Mouse (Mus musculus): ENCODE data around the gene Adprh. TPM values are rescaled to one million over a fixed set of nuclear protein-coding genes. Genes with fewer than 3 reads are reported as not detected.
"Not testable (repeated sequence)": the region's sequence is repeated elsewhere in the genome, so short reads cannot be mapped to it uniquely, and the experiment has no call there.

The Adprh gene
- polyA plus RNA-seq, 1 experiment: 77.3 TPM

GRCm38 (mm10) chr16:38451421-38452205 is 890 bp downstream of the Adprh start:
- DNase-seq (ENCODE audit: low read depth): peak; percentile 34
- no peak for TF ChIP-seq CTCF (IDR thresholded peaks at IDR 0.05; ENCODE audit: borderline replicate concordance, extremely low read depth, insufficient read depth, insufficient read length)
- TF ChIP-seq POLR2A (IDR thresholded peaks at IDR 0.05; ENCODE audit: borderline replicate concordance, extremely low read depth, insufficient read depth, insufficient read length, poor library complexity, severe bottlenecking): no peak

- TF ChIP-seq POLR2A (IDR thresholded peaks at IDR 0.05; ENCODE audit: borderline replicate concordance, extremely low read depth, insufficient read depth, insufficient read length, poor library complexity, severe bottlenecking): no peak
- TF ChIP-seq CTCF (IDR thresholded peaks at IDR 0.05; ENCODE audit: borderline replicate concordance, extremely low read depth, insufficient read depth, insufficient read length): no peak
- no peak for DNase-seq (ENCODE audit: low read depth)
Observed at GRCm38 (mm10) chr16:38450707-38451106, 1.8 kb downstream of the Adprh start.

DNA sequence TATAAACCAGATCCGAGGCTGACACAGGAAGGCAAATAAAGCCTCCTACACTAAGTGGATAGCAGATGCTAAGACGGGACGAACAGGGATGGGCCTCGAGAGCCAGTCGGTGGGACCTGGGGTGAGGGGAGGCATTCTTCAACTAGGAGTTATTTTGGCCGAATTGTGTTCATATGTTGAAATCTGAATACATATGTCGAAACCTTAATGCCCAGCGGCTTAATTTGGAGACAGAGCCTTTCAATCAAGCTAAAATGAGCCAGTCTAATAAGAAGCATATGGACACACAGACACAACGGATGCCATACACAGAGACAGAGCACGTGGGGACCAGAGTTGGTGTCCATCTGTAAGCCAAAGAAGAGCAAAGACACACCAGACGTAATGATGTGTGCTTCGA is 4.0 kb downstream of the Adprh start:
- no peak for DNase-seq (ENCODE audit: low read depth)
- TF ChIP-seq POLR2A (IDR thresholded peaks at IDR 0.05; ENCODE audit: borderline replicate concordance, extremely low read depth, insufficient read depth, insufficient read length, poor library complexity, severe bottlenecking): no peak
- no peak for TF ChIP-seq CTCF (IDR thresholded peaks at IDR 0.05; ENCODE audit: borderline replicate concordance, extremely low read depth, insufficient read depth, insufficient read length)

DNA sequence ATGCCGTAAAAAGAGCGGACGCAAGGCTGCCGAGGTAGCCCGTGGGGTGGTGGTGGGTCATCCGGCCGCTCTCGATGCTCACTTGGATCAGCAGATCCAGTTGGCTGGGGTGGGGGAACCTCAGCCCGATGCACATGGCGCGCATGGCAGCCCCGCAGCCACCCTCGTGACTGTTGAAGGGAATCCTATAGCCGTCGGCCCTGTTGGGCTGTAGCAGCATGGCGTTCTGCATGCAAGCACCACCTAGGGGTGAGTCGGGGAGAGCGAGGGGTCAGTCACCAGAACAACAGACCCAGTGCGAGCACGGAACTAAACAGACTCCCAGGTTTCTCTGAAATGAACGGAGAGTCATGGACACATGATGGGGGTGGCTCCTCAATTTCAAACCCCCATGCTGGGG is 5.1 kb downstream of the Adprh start:
- no peak for DNase-seq (ENCODE audit: low read depth)
- TF ChIP-seq POLR2A (IDR thresholded peaks at IDR 0.05; ENCODE audit: borderline replicate concordance, extremely low read depth, insufficient read depth, insufficient read length, poor library complexity, severe bottlenecking): no peak
- no peak for TF ChIP-seq CTCF (IDR thresholded peaks at IDR 0.05; ENCODE audit: borderline replicate concordance, extremely low read depth, insufficient read depth, insufficient read length)

- DNase-seq (ENCODE audit: low read depth): not testable (repeated sequence)
Observed at GRCm38 (mm10) chr16:38446141-38446540, 6.4 kb downstream of the Adprh start.

GRCm38 (mm10) chr16:38445576-38445975 is 6.9 kb downstream of the Adprh start:
- TF ChIP-seq POLR2A (IDR thresholded peaks at IDR 0.05; ENCODE audit: borderline replicate concordance, extremely low read depth, insufficient read depth, insufficient read length, poor library complexity, severe bottlenecking) (no peak), CTCF (IDR thresholded peaks at IDR 0.05; ENCODE audit: borderline replicate concordance, extremely low read depth, insufficient read depth, insufficient read length) (no peak)
- DNase-seq (ENCODE audit: low read depth): no peak

DNA sequence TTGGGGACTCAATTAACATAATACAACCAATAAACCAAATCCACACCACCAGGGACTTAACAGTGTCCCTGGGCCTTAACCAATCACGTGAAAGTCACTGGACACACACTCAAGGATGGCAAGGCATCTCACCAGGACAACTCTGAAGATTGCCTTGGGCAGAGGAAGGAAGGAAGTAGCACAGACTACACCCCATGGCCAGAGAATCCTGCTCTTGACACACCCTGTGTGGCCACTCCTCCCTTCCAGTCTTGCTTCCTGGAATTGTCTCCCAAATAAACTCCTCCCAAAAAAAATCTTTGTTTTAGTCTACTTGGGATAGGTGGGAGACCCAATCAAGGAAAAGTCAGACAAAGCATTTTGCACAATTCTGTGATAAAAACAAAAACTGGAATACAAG is 7.5 kb downstream of the Adprh start:
- DNase-seq (ENCODE audit: low read depth): no peak
- no peak for TF ChIP-seq POLR2A (IDR thresholded peaks at IDR 0.05; ENCODE audit: borderline replicate concordance, extremely low read depth, insufficient read depth, insufficient read length, poor library complexity, severe bottlenecking)
- no peak for TF ChIP-seq CTCF (IDR thresholded peaks at IDR 0.05; ENCODE audit: borderline replicate concordance, extremely low read depth, insufficient read depth, insufficient read length)

GRCm38 (mm10) chr16:38443721-38444464 is 8.6 kb downstream of the Adprh start:
- no peak for DNase-seq (ENCODE audit: low read depth)
- TF ChIP-seq POLR2A (IDR thresholded peaks at IDR 0.05; ENCODE audit: borderline replicate concordance, extremely low read depth, insufficient read depth, insufficient read length, poor library complexity, severe bottlenecking): no peak
- TF ChIP-seq CTCF (IDR thresholded peaks at IDR 0.05; ENCODE audit: borderline replicate concordance, extremely low read depth, insufficient read depth, insufficient read length): no peak

DNA sequence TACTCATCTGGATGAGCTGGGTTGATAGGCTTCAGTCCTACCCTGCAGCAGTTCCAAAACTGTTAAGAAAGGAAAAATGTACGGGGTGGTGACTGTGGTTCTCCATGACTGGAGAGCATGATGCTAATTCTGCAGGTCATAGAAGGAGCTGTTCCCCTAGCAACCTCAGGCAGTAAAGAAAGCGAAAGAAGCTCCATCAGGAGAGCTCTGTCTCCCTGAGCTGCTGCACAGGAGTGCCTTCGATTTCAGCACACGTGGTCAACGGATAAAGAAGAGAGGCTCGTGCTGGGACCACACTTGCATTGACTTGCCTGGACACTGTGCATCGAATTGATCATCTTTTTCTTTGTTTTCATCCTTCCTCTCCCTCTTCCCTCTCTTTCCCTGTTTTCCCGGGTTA is 10.3 kb downstream of the Adprh start:
- no peak for TF ChIP-seq CTCF (IDR thresholded peaks at IDR 0.05; ENCODE audit: borderline replicate concordance, extremely low read depth, insufficient read depth, insufficient read length)
- TF ChIP-seq POLR2A (IDR thresholded peaks at IDR 0.05; ENCODE audit: borderline replicate concordance, extremely low read depth, insufficient read depth, insufficient read length, poor library complexity, severe bottlenecking): no peak
- DNase-seq (ENCODE audit: low read depth): no peak

GRCm38 (mm10) chr16:38441611-38442010 is 10.9 kb downstream of the Adprh start:
- no peak for TF ChIP-seq CTCF (IDR thresholded peaks at IDR 0.05; ENCODE audit: borderline replicate concordance, extremely low read depth, insufficient read depth, insufficient read length)
- TF ChIP-seq POLR2A (IDR thresholded peaks at IDR 0.05; ENCODE audit: borderline replicate concordance, extremely low read depth, insufficient read depth, insufficient read length, poor library complexity, severe bottlenecking): no peak
- DNase-seq (ENCODE audit: low read depth): no peak

GRCm38 (mm10) chr16:38440403-38440802 is 12.1 kb downstream of the Adprh start:
- TF ChIP-seq CTCF (IDR thresholded peaks at IDR 0.05; ENCODE audit: borderline replicate concordance, extremely low read depth, insufficient read depth, insufficient read length) (no peak), POLR2A (IDR thresholded peaks at IDR 0.05; ENCODE audit: borderline replicate concordance, extremely low read depth, insufficient read depth, insufficient read length, poor library complexity, severe bottlenecking) (no peak)
- DNase-seq (ENCODE audit: low read depth): no peak

- no peak for DNase-seq (ENCODE audit: low read depth)
Observed at GRCm38 (mm10) chr16:38439190-38439589, 13.3 kb downstream of the Adprh start.

More at GRCm38 (mm10) chr16:38439190-38439589, 13.3 kb downstream of the Adprh start:
- no peak for TF ChIP-seq CTCF (IDR thresholded peaks at IDR 0.05; ENCODE audit: borderline replicate concordance, extremely low read depth, insufficient read depth, insufficient read length)
- TF ChIP-seq POLR2A (IDR thresholded peaks at IDR 0.05; ENCODE audit: borderline replicate concordance, extremely low read depth, insufficient read depth, insufficient read length, poor library complexity, severe bottlenecking): no peak

Data from brain, embryonic 14.5 days (tissue).